Mouse (Mus musculus) frontal cortex, postnatal 25 days (tissue): ENCODE data around the gene Hoxa5.
A peak's percentile ranks its signal among the peaks of the same experiment; 100 is the strongest.

Source experiments
- DNase-seq, 2 experiments: peaks; one replicate each; pipeline ENCODE4 v3.0.0; 2022; ENCODE audit warnings: low spot score in 2 of 2

Hoxa5 gene

GRCm38 (mm10) chr6:52215771-52216535, 11.6 kb upstream of the Hoxa5 start:
- no peak for DNase-seq

- no peak for DNase-seq
These were observed 10.7 kb upstream of the Hoxa5 start for GRCm38 (mm10) chr6:52215070-52215469.

GRCm38 (mm10) chr6:52214271-52214670, 9.9 kb upstream of the Hoxa5 start:
- DNase-seq = no peak

GRCm38 (mm10) chr6:52213119-52213986, 9.0 kb upstream of the Hoxa5 start, which contains the start of the genes Hoxa3 and Gm28308:
Gene Hoxa3 (minus strand): TSS chr6:52213336.
Gene Gm28308 (minus strand): TSS chr6:52213339.
- DNase-seq = no peak

GRCm38 (mm10) chr6:52212556-52213118, 8.2 kb upstream of the Hoxa5 start:
- no peak for DNase-seq

GRCm38 (mm10) chr6:52211961-52212360, 7.6 kb upstream of the Hoxa5 start:
- DNase-seq = no peak

- DNase-seq = peak in 1 of 2 experiments; percentile 23
These were observed 7.0 kb upstream of the Hoxa5 start for GRCm38 (mm10) chr6:52211170-52211935.

GRCm38 (mm10) chr6:52209685-52210046, 5.3 kb upstream of the Hoxa5 start:
- no peak for DNase-seq

- no peak for DNase-seq
These were observed 4.7 kb upstream of the Hoxa5 start for GRCm38 (mm10) chr6:52208868-52209684.

- DNase-seq = no peak
These were observed 3.9 kb upstream of the Hoxa5 start, which contains the start of gene Hoxa6 for GRCm38 (mm10) chr6:52208072-52208867. Gene Hoxa6 (minus strand): TSS chr6:52208722.

GRCm38 (mm10) chr6:52207684-52207976, 3.2 kb upstream of the Hoxa5 start:
- DNase-seq = no peak

- DNase-seq = no peak
These were observed 2.7 kb upstream of the Hoxa5 start for GRCm38 (mm10) chr6:52206882-52207683.

- DNase-seq = no peak
These were observed 1.5 kb upstream of the Hoxa5 start for GRCm38 (mm10) chr6:52205638-52206621.

GRCm38 (mm10) chr6:52205221-52205620, 834 bp upstream of the Hoxa5 start:
- no peak for DNase-seq

GRCm38 (mm10) chr6:52203371-52204049, 877 bp downstream of the Hoxa5 start:
- no peak for DNase-seq

GRCm38 (mm10) chr6:52203121-52203370, 1.3 kb downstream of the Hoxa5 start:
- DNase-seq = no peak

GRCm38 (mm10) chr6:52202362-52203120, 1.8 kb downstream of the Hoxa5 start:
- DNase-seq = no peak
